Mouse (Mus musculus) liver, adult (tissue): ENCODE data around the gene Gm49403.

Experiments used
- GATA4 ChIP-seq: IDR thresholded peaks from 2 replicates; pipeline ENCODE4 v1.6.1; 2014; ENCODE audit warnings: mild to moderate bottlenecking, low read length; ENCODE audit not compliant: insufficient replicate concordance

Gm49403 gene

DNA sequence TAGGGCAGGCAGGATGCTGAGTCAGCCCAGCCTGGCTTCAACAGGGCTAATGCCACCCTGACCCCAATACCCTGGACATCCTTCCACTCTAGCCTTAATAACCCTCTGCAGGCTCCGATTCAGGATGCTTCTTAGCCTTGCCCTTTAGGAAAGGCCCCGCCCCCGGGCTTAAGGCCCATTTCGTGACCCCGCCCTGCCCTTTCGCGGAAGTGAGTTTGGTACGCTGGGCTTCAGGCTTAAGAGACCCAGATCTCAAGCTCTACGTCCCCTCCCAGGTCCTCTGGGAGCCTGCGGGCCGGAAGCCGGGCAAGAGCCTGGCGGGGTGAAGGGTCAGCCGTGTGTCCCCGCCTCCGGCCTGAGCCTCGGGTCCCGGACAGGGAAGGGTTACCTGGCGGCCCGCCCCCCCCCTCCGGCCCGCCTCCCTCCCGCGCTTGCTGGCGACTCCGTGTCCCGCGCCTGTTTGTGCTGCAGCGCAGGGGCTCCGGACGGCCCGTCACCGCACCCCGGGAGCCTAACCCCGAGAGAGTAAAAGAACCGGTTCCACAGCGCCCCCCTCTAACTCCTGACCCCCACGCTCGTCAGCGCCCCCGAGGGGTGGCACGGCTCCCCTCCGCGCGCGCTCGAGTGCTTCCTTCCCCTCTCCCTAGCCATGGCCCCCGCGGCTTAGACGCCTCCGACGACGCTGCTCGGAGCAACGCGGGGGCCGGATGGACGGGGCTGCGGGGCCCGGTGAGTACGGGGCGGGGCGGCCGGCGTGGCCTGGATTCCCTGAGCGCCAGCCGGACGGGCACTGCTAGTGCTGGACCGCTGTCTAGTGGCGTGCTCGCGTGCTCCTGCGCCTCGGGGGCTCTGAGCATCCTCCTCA is 45.7 kb downstream of the Gm49403 start, which contains the start of the genes Rom1 and Eml3:
Gene Rom1 (minus strand): TSS at position 133 of the 865 bp plus-strand sequence.
Gene Eml3 (plus strand): TSS at position 329 of the 865 bp plus-strand sequence.
- peak; percentile 55; the same call in 1 of the 2 replicates for TF ChIP-seq GATA4

DNA sequence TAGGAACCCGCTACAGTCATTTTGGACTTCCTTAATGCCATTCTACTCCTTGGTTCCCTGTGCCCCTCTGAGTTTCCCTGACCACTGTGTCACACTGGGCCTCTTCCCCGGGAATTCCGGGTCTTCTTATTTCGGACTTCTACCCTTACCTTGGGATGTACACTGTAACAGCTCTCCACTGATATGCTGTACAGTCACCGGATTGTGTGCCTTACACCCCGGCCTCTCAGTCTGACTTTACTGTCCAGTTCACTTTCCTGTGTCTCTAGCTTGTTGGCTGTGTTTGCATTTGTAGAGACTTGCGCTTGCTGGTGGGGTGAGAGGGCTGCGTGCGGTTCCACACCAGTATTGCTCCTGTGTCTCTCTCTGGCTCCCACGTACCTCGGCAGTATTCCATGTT is 46.4 kb downstream of the Gm49403 start:
- no peak for TF ChIP-seq GATA4

DNA sequence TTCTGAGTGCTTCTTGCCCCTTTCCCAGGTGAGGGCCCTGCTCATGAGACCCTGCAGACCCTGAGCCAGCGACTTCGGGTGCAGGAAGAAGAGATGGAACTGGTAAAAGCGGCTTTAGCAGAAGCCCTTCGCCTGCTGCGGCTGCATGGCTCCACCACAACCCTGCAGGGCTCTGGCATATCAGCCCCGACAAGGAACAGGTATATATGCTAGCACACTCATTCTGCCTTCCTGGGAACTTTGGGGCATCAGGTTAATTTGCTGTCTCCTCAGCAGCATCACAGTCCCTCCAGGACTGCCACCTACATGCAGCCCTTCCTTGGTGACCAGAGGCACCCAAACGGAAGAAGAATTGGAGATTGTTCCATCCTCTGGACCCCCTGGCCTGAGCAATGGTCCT is 47.0 kb downstream of the Gm49403 start:
- TF ChIP-seq GATA4: no peak

DNA sequence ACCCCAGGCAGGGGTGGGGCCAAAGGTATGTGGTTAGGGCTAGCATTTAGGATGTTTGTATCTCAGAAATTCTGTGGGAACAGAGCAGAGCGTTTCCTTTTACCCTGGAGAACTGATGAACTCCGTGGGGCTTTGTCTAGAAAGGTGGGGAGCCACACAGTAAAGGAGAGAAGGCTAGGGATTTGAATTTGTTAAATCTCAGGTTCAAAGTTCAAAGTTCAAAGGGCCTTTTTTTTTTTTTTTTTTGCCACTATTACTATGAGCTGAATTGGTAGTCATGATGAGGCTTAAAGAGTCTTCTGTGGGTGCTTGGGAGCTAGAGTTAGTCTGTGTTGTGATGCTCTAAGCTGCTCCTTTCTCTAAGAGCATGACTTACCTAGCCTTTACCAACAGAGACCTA is 53.0 kb downstream of the Gm49403 start:
- TF ChIP-seq GATA4: no peak
